Mouse (Mus musculus): Measurements from ENCODE around the gene Adora1. TPM values are rescaled to one million over a fixed set of nuclear protein-coding genes. Genes with fewer than 3 reads are reported as not detected.

Adora1 gene
- polyA plus RNA-seq, 1 experiment, result 9.1 TPM

GRCm38 (mm10) chr1:134219608-134220007 is 15.6 kb downstream of the Adora1 start:
- H3K4me3 ChIP-seq (replicated peaks; ENCODE audit: extremely low read depth, low read depth, low read length), result no peak overlapping the region
- DNase-seq, result no peak
- H3K4me1 ChIP-seq (ENCODE audit: control insufficient read depth, insufficient read depth, low read length), result no peaks in the 10 kb centered on the region; the same call in 1 of the 2 replicates
- 75% methylated on average over 5 of the region's 5 CpGs for WGBS
- TF ChIP-seq CTCF (IDR thresholded peaks at IDR 0.05; ENCODE audit: insufficient read depth, low read length) (no peak), POLR2A (IDR thresholded peaks at IDR 0.05; ENCODE audit: borderline replicate concordance, extremely low read depth, low read depth, low read length) (no peak)

GRCm38 (mm10) chr1:134217942-134218341 is 17.3 kb downstream of the Adora1 start:
- Histone ChIP-seq H3K4me1 (ENCODE audit: control insufficient read depth, insufficient read depth, low read length) (no peaks in the 10 kb centered on the region; the same call in 1 of the 2 replicates), H3K4me3 (replicated peaks; ENCODE audit: extremely low read depth, low read depth, low read length) (no peak overlapping the region)
- TF ChIP-seq CTCF (IDR thresholded peaks at IDR 0.05; ENCODE audit: insufficient read depth, low read length), result no peak
- DNase-seq, result no peak
- WGBS, result 77% methylated on average over 3 of the region's 3 CpGs

DNA sequence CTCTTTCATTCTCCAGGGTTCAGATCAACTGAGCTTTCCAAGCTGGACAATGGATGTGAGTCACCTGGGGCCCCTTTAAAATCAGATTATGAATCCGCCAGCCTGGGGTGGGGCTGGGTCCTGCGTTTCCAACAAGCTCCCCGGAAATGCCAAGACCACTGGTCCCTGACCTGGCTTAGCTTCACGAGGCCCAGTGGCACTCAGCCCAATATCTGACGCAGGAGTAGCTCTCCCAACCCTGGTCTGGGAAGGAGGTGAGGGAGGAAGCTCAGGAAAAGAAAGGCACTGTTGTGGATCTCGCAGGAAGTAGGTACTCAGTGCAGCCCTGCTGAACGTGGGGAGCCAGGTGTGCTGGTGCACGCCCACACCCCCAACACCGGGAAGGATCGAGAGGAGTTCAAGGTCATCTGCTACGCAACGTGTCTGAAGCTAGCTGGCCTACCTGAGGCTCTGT is 18.2 kb downstream of the Adora1 start:
- no peak overlapping the region for H3K4me3 ChIP-seq (replicated peaks; ENCODE audit: extremely low read depth, low read depth, low read length)
- 49% methylated on average over 12 of the region's 12 CpGs for WGBS
- H3K4me1 ChIP-seq (ENCODE audit: control insufficient read depth, insufficient read depth, low read length), result no peaks in the 10 kb centered on the region
- no peak for TF ChIP-seq CTCF (IDR thresholded peaks at IDR 0.05; ENCODE audit: insufficient read depth, low read length)
- DNase-seq, result no peak

- Histone ChIP-seq H3K4me3 (replicated peaks; ENCODE audit: extremely low read depth, low read depth, low read length) (no peak overlapping the region), H3K4me1 (ENCODE audit: control insufficient read depth, insufficient read depth, low read length) (no peaks in the 10 kb centered on the region)
- TF ChIP-seq CTCF (IDR thresholded peaks at IDR 0.05; ENCODE audit: insufficient read depth, low read length) (no peak), POLR2A (IDR thresholded peaks at IDR 0.05; ENCODE audit: borderline replicate concordance, extremely low read depth, low read depth, low read length) (no peak)
- WGBS, result 91% methylated on average over 2 of the region's 2 CpGs
- DNase-seq, result no peak
These were observed 18.6 kb downstream of the Adora1 start for GRCm38 (mm10) chr1:134216629-134216971.

DNA sequence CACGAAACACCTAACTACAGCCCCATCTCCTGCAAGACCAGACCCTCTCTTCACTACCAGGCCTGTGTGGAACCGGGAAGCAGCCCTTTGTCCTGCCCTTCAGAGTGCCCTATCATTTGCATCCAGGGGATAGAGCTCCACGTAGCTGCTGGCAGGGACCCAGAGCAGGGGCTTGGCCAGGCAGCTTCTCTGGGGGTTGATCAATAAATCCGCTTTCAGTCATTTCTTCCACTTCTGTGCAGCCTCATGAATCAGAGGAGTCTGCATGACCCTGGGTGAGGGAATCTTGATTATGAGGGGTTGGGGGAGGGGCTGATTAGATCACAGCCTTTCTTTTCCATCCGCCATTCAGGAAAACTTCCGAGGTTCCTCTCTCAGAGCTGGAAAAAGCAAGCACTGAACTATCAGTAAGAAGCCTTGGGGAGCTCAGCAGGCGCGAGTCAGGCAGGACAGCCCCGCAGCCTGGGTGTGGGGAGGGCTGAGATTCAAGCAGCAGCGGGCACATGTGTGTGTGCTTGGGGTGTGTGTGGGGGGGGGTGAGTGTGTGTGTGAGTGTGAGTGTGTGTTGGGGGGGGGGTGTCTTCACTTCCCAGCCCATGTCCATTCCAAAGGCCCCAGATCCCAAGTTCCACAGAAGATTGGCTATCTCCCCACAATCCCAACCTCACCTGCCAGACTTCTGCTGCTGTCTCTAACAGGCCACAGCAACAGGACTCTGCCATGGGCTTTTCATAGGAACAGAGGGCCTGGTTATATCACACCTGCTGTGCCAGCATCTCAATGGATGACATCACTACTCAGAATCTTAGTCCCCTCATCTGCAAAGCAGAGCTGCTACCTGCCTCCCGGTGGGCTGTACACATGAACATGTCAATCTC is 19.2 kb downstream of the Adora1 start:
- H3K4me3 ChIP-seq (replicated peaks; ENCODE audit: extremely low read depth, low read depth, low read length), result no peak overlapping the region
- 65% methylated on average over 11 of the region's 11 CpGs for WGBS
- DNase-seq, result no peak
- TF ChIP-seq CTCF (IDR thresholded peaks at IDR 0.05; ENCODE audit: insufficient read depth, low read length) (no peak), POLR2A (IDR thresholded peaks at IDR 0.05; ENCODE audit: borderline replicate concordance, extremely low read depth, low read depth, low read length) (no peak)
- H3K4me1 ChIP-seq (ENCODE audit: control insufficient read depth, insufficient read depth, low read length), result peaks cover 3% of the 10 kb centered on the region; the same call in 1 of the 2 replicates

GRCm38 (mm10) chr1:134215059-134215458 is 20.2 kb downstream of the Adora1 start:
- TF ChIP-seq POLR2A (IDR thresholded peaks at IDR 0.05; ENCODE audit: borderline replicate concordance, extremely low read depth, low read depth, low read length), result no peak
- TF ChIP-seq CTCF (IDR thresholded peaks at IDR 0.05; ENCODE audit: insufficient read depth, low read length), result no peak
- Histone ChIP-seq H3K4me1 (ENCODE audit: control insufficient read depth, insufficient read depth, low read length) (peaks cover 4% of the 10 kb centered on the region; the same call in 1 of the 2 replicates), H3K4me3 (replicated peaks; ENCODE audit: extremely low read depth, low read depth, low read length) (no peak overlapping the region)
- WGBS, result 76% methylated on average over 7 of the region's 7 CpGs
- no peak for DNase-seq

DNA sequence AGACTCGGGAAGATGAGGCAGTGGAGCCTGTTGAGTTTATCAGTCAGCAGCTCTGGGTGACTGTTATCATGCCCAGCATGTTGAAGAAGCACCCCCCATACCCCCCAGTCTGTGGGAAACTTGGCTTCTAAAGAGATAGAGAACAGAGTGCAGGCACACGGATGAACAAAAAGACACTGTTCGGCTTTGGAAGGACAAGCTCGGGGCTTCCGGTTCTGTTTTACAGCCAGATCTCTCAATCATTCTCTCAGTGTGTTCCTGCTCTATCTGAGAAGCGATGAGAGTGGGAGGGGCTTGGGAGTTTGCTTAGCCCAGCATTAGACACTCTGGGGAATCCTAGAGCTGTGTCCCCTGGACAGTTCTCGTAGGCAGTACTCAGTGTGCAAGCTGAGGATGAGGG is 21.8 kb downstream of the Adora1 start:
- 64% methylated on average over 7 of the region's 7 CpGs for WGBS
- Histone ChIP-seq H3K4me3 (replicated peaks; ENCODE audit: extremely low read depth, low read depth, low read length) (no peak overlapping the region), H3K4me1 (ENCODE audit: control insufficient read depth, insufficient read depth, low read length) (peaks cover 4% of the 10 kb centered on the region; the same call in 1 of the 2 replicates)
- no peak for DNase-seq
- no peak for TF ChIP-seq CTCF (IDR thresholded peaks at IDR 0.05; ENCODE audit: insufficient read depth, low read length)
- TF ChIP-seq POLR2A (IDR thresholded peaks at IDR 0.05; ENCODE audit: borderline replicate concordance, extremely low read depth, low read depth, low read length), result no peak

- no peak for DNase-seq
- H3K4me1 ChIP-seq (ENCODE audit: control insufficient read depth, insufficient read depth, low read length), result peaks cover 4% of the 10 kb centered on the region; the same call in 1 of the 2 replicates
- 73% methylated on average over 6 of the region's 6 CpGs for WGBS
- no peak overlapping the region for H3K4me3 ChIP-seq (replicated peaks; ENCODE audit: extremely low read depth, low read depth, low read length)
- TF ChIP-seq CTCF (IDR thresholded peaks at IDR 0.05; ENCODE audit: insufficient read depth, low read length) (no peak), POLR2A (IDR thresholded peaks at IDR 0.05; ENCODE audit: borderline replicate concordance, extremely low read depth, low read depth, low read length) (no peak)
These were observed 22.9 kb downstream of the Adora1 start for GRCm38 (mm10) chr1:134212351-134212750.

DNA sequence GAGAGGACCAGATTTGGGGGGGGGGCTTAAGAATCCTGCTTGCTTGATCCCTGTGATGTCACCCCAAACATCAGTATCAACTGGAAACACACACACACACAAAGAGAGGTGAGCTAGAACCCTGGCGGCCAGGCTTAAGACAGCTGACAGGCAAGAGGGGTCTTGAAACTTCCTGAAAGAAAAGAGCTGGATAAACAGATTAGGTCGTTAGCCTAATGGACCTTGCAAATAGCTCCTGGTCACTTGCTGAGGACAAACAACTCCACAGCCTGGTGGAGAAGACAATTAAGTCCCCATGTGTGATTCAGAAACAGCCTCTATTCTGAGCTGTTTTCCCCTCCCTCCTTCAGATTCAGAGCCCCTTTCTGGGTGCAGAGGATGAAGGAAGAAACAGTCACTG is 23.6 kb downstream of the Adora1 start:
- DNase-seq, result no peak
- WGBS, result 31% methylated on average over 2 of the region's 2 CpGs
- Histone ChIP-seq H3K4me3 (replicated peaks; ENCODE audit: extremely low read depth, low read depth, low read length) (no peak overlapping the region), H3K4me1 (ENCODE audit: control insufficient read depth, insufficient read depth, low read length) (peaks cover 4% of the 10 kb centered on the region; the same call in 1 of the 2 replicates)
- no peak for TF ChIP-seq CTCF (IDR thresholded peaks at IDR 0.05; ENCODE audit: insufficient read depth, low read length)
- TF ChIP-seq POLR2A (IDR thresholded peaks at IDR 0.05; ENCODE audit: borderline replicate concordance, extremely low read depth, low read depth, low read length), result no peak

GRCm38 (mm10) chr1:134211043-134211442 is 24.2 kb downstream of the Adora1 start:
- WGBS, result 40% methylated on average over 6 of the region's 6 CpGs
- peaks cover 4% of the 10 kb centered on the region; the same call in 1 of the 2 replicates for H3K4me1 ChIP-seq (ENCODE audit: control insufficient read depth, insufficient read depth, low read length)
- no peak for DNase-seq
- no peak overlapping the region for H3K4me3 ChIP-seq (replicated peaks; ENCODE audit: extremely low read depth, low read depth, low read length)
- TF ChIP-seq POLR2A (IDR thresholded peaks at IDR 0.05; ENCODE audit: borderline replicate concordance, extremely low read depth, low read depth, low read length) (no peak), CTCF (IDR thresholded peaks at IDR 0.05; ENCODE audit: insufficient read depth, low read length) (no peak)
